ENCODE assay signal across 8 mouse cellular contexts in the genomic region with DNA sequence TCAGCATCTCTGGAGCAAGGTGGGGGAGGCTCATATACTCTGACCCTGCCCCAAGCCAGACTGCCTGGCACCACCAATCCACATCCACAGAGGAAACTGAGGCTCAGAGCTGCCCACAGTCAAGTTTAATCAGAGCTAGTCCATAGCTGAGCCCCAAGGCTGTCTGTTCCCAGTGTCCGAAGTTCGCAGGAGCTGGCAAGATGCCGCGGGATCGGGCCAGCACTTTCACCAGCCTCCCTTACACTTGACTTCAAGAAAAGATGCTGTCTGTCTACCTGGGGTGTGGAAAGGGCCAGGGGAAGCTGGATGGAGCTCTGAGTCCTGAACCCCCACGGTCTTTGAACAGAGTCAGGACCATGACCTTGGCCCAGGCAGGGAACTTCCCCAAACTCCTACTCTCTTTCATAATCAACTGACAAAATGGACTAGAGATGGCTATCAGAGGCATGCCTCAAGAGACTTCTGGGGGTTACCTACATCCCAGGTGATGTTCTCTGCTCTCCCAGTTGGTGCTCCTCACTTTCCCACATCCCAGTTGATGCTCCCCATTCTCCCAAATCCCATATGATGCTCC. TPM values are rescaled to one million over a fixed set of nuclear protein-coding genes. Genes with fewer than 3 reads are reported as not detected.
DNase-seq lines count a peak whose midpoint lies in the region; ATAC-seq and TF ChIP-seq lines count a peak whose summit lies in the region.

No protein-coding gene starts in this region.

- 77% methylated on average over 6 of the region's 6 CpGs for WGBS in neural tube, embryonic 12.5 days
- 72% methylated on average over 6 of the region's 6 CpGs for WGBS in stomach, embryonic 16.5 days

- peak overlapping the region; percentile 91 for H3K27ac ChIP-seq in gastrocnemius, adult 2 months
- H3K27ac ChIP-seq in neural tube, embryonic 12.5 days = 0 out of 2 replicates have a peak overlapping the region, but pooled peaks have one; percentile 37
- H3K27ac ChIP-seq in stomach, embryonic 16.5 days (ENCODE audit: low read length) = peak overlapping the region; percentile 35

- H3K4me1 ChIP-seq in neural tube, embryonic 12.5 days = peaks cover 38% of the 10 kb centered on the region
- H3K4me1 ChIP-seq in stomach, embryonic 16.5 days (ENCODE audit: control insufficient read depth, insufficient read depth, low read length) = peaks cover 19% of the 10 kb centered on the region

- H3K36me3 ChIP-seq in neural tube, embryonic 12.5 days = peaks cover 16% of the 10 kb centered on the region
- H3K36me3 ChIP-seq in stomach, embryonic 16.5 days (ENCODE audit: control insufficient read depth, insufficient read depth, low read length) = no peaks in the 10 kb centered on the region

- no peak overlapping the region for H3K9ac ChIP-seq in neural tube, embryonic 12.5 days
- H3K9ac ChIP-seq in stomach, embryonic 16.5 days (ENCODE audit: low read length) = no peak overlapping the region

- H3K9me3 ChIP-seq in neural tube, embryonic 12.5 days = no peaks in the 10 kb centered on the region
- no peaks in the 10 kb centered on the region for H3K9me3 ChIP-seq in stomach, embryonic 16.5 days (replicated peaks; ENCODE audit: control insufficient read depth, low read length)

- H3K27me3 ChIP-seq in neural tube, embryonic 12.5 days (replicated peaks) = no peaks in the 10 kb centered on the region
- no peaks in the 10 kb centered on the region for H3K27me3 ChIP-seq in stomach, embryonic 16.5 days (ENCODE audit: control insufficient read depth, insufficient read depth, low read length)

- no peak for TF ChIP-seq CTCF in gastrocnemius, adult 2 months (IDR thresholded peaks at IDR 0.05)

- intact Hi-C loops in gastrocnemius, adult 2 months (cut with DNase I) = no loop called here

- H3K4me2 ChIP-seq in neural tube, embryonic 12.5 days (replicated peaks) = no peak overlapping the region
- H3K4me2 ChIP-seq in stomach, embryonic 16.5 days (ENCODE audit: low read depth, low read length) = no peak overlapping the region

- ATAC-seq in neural tube, embryonic 12.5 days (ENCODE audit: low FRiP score, low read depth) = no peak
- no peak for ATAC-seq in stomach, embryonic 16.5 days (ENCODE audit: insufficient read depth, low FRiP score)

- DNase-seq in gastrocnemius, adult 2 months = peak; percentile 56
- DNase-seq in gastrocnemius, postnatal 4 days (ENCODE audit: low spot score in 2 of 2) = no peak
- no peak for DNase-seq in neural tube, embryonic 10.5 days (ENCODE audit: extremely low spot score, low spot score)
- DNase-seq in kidney, adult 9 months = peak; percentile 75
- no peak for DNase-seq in yolk sac, embryonic 10.5 days (ENCODE audit: low spot score)
- no peak for DNase-seq in embryo, embryonic 10.5 days (ENCODE audit: low spot score)

- H3K4me3 ChIP-seq in gastrocnemius, adult 2 months = peak overlapping the region; percentile 46
- no peak overlapping the region for H3K4me3 ChIP-seq in neural tube, embryonic 12.5 days
- H3K4me3 ChIP-seq in stomach, embryonic 16.5 days (replicated peaks; ENCODE audit: low read length) = no peak overlapping the region

RNA-seq across cellular contexts. Expression of a gene that starts 34.4 kb away (rescaled TPM):
- total RNA-seq in gastrocnemius, adult 2 months (2021) = 10 to 100 TPM; 50.9 to 66.3 TPM
- total RNA-seq in gastrocnemius, postnatal 4 days (2021) = 10 to 100 TPM; 53.6 to 54.6 TPM
- 35.8 and 38.8 TPM in 2 replicates for polyA plus RNA-seq in neural tube, embryonic 12.5 days (2016; fragmentation: Nextera tagmentation; extraction: Ambion mirVana)
- polyA plus RNA-seq in stomach, embryonic 16.5 days (2015; fragmentation: Nextera tagmentation; extraction: Ambion mirVana) = 18.4 and 21.7 TPM in 2 replicates

Comparison
In these comparisons a context has a peak if more than half of its experiments do, and no peak if none do; other contexts are left out.
1. DNase-seq: peak in gastrocnemius, adult 2 months (single experiment) and kidney, adult 9 months (single experiment); none in gastrocnemius, postnatal 4 days (0 of 2), neural tube, embryonic 10.5 days (single experiment), yolk sac, embryonic 10.5 days (single experiment) and embryo, embryonic 10.5 days (single experiment).
2. H3K27ac ChIP-seq: peak in every context shown above with its lines; median percentile 91 in gastrocnemius, adult 2 months; 37 in neural tube, embryonic 12.5 days; 35 in stomach, embryonic 16.5 days.